Mouse (Mus musculus): ENCODE data around the gene Izumo3. TPM values are rescaled to one million over a fixed set of nuclear protein-coding genes. Genes with fewer than 3 reads are reported as not detected.
"Not testable (repeated sequence)": the region's sequence is repeated elsewhere in the genome, so short reads cannot be mapped to it uniquely, and the experiment has no call there.

Gene Izumo3
- not detected in 2 replicates for polyA plus RNA-seq (2016; fragmentation: Nextera tagmentation; extraction: Ambion mirVana)

DNA sequence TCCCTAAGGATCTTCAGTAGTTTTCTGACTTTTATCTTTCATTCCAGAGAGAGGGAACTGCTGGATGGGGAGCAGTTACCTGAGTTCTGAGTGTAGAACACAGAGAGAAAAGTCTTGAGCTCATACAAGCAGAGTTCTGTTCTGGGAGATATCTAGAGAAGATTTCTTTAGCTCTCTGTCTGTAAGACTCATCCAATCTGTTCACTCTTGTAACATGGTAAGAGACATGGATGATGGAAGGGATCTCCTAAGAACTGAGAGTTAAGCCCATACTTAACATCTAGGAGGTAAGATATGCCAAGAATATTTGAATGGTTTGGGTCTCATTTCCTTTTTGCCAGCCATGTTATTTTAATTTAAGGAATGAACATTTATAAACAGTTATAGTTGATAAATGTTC is at the start of gene Izumo3:
Gene Izumo3, minus strand, starts transcription at position 101 of the 400 bp plus-strand sequence.
- H3K9me3 ChIP-seq (replicated peaks), result no peaks in the 10 kb centered on the region
- no peaks in the 10 kb centered on the region for H3K36me3 ChIP-seq
- no peak within 1 kb of the TSS for H3K4me2 ChIP-seq
- no peak within 1 kb of the TSS for H3K27ac ChIP-seq
- ATAC-seq, result no peak
- no peak within 1 kb of the TSS for H3K4me3 ChIP-seq
- H3K9ac ChIP-seq, result no peak within 1 kb of the TSS
- H3K4me1 ChIP-seq, result no peaks in the 10 kb centered on the region
- H3K27me3 ChIP-seq (replicated peaks), result no peaks in the 10 kb centered on the region

DNA sequence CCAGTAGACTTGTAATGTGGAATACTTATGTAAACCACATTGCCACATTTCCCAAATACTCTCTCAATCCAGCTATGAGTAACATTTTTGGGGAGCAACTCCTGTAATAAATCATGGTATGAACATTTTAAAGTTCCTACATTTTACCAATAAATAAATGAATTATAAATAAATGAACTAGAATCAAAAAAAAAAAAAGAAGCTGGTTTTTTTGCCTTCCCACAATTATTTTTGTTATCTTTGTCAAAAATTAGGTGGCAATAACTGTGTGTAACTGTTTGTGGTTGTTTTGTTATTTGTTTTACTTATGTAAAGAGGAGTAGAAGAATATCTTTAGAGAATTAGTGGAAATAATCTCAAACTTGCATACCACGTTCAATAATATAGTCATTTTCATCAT is 44.6 kb upstream of the Izumo3 start, which contains the start of gene Gm12666:
Gene Gm12666, minus strand, starts transcription at position 101 of the 400 bp plus-strand sequence.
- not testable (repeated sequence) for H3K4me2 ChIP-seq; H3K27ac ChIP-seq; H3K9me3 ChIP-seq (replicated peaks); H3K9ac ChIP-seq; H3K36me3 ChIP-seq; H3K27me3 ChIP-seq (replicated peaks); ATAC-seq; H3K4me1 ChIP-seq; H3K4me3 ChIP-seq
- WGBS (ENCODE audit: insufficient replicate concordance), result 46% methylated on average over 1 of the region's 1 CpGs

DNA sequence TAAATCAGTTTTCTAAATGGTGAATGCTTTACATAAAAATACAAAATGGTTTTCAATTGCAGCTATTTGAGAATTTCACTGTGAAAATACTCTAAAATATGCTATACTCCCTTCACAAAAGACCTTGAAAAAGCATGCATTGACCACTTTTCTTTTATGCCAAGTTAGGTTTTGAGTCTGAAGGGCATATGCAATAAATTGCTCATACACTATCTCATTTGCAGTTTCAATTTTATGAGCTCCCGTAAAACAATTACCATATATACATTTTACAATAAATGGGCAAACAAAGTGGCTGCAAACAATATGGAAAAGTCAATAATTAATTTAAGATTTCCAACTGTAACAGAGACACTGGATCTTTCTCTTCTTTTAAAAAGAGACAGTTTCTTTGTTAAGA is 5.6 kb upstream of the Izumo3 start:
- ATAC-seq, result no peak
- 82% methylated on average over 1 of the region's 1 CpGs for WGBS (ENCODE audit: insufficient replicate concordance)
- Histone ChIP-seq H3K27ac (no peak overlapping the region), H3K9me3 (replicated peaks) (0 out of 2 replicates have a peak, but pooled peaks cover 5% of the 10 kb centered on the region), H3K36me3 (no peaks in the 10 kb centered on the region), H3K9ac (no peak overlapping the region), H3K4me2 (no peak overlapping the region), H3K27me3 (replicated peaks) (no peaks in the 10 kb centered on the region), H3K4me1 (no peaks in the 10 kb centered on the region), H3K4me3 (no peak overlapping the region)

DNA sequence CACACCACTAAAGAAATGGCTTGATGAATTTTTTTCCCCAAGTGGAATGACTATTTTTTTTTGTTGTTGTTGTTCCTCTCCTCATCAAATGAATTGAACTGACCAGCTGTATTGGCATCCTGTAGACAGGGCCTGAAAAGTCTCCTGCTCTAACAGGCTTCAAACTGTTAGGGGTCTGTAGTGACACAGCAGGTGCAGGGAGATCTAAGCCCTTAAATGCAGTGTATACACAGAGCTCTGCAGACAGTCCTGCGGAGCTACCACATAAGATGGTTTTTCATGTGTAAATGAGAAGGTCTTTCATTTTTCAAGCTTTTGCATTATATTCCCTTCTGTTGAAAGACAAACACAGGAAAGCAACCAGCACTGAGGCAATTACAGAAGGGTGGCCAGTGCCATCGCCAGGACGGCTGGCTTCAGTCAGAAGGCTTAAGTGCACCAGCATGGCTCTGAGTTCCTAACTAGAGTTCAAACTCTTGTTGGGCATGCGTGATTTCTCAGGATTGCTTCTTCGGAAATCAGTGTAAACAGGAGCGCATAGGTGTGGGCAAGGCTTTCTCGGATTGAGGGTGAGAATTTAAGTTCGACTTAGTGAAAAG is 35.5 kb downstream of the Izumo3 start:
- ATAC-seq, result no peak
- WGBS (ENCODE audit: insufficient replicate concordance), result 51% methylated on average over 8 of the region's 8 CpGs
- no peak overlapping the region for H3K9ac ChIP-seq
- H3K27ac ChIP-seq, result no peak overlapping the region
- no peaks in the 10 kb centered on the region for H3K4me1 ChIP-seq
- no peaks in the 10 kb centered on the region for H3K9me3 ChIP-seq (replicated peaks)
- H3K4me2 ChIP-seq, result no peak overlapping the region
- no peak overlapping the region for H3K4me3 ChIP-seq
- no peaks in the 10 kb centered on the region for H3K27me3 ChIP-seq (replicated peaks)
- H3K36me3 ChIP-seq, result no peaks in the 10 kb centered on the region

DNA sequence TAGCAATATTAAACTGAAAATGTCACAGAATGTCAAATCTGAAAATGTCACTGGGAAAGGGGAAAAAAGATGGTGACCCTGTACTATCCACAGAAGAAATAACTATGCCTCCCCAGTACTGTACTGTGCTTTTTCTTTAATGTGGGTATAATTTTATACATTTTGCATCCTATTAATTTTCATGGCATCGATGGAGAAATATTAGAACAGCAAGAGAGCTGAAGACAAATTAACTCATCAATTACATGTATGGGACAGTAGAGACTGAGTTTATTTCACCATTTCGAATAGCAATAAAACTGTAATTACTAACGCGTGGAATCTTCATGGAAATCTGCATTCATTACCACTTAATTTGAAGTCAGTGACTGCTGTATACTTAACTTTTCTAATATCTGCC is 49.6 kb downstream of the Izumo3 start:
- Histone ChIP-seq H3K4me2 (no peak overlapping the region), H3K9ac (no peak overlapping the region), H3K4me1 (no peaks in the 10 kb centered on the region), H3K4me3 (no peak overlapping the region), H3K9me3 (replicated peaks) (no peaks in the 10 kb centered on the region), H3K27me3 (replicated peaks) (no peaks in the 10 kb centered on the region), H3K27ac (no peak overlapping the region), H3K36me3 (no peaks in the 10 kb centered on the region)
- no peak for ATAC-seq
- 78% methylated on average over 4 of the region's 4 CpGs for WGBS (ENCODE audit: insufficient replicate concordance)

DNA sequence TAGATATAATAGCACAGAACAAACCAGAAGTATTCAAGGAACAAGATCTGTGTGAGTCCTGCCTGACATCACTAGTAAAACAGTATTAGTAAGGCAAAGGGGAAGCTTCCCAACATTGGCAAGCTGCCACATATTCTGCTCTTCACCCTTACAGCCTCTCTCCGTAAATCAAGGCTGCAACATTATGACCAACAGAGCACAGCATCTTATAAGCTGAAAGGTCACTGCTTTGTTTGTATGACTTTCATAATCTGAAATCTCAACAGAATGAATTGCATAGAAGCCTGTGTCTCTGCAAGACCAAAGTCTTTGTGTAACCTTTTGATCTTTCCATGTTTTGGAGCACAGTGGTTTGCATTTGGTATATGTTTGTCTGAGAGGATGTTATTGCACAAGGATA is 51.1 kb downstream of the Izumo3 start:
- Histone ChIP-seq H3K4me2 (no peak overlapping the region), H3K4me1 (no peaks in the 10 kb centered on the region), H3K27me3 (replicated peaks) (no peaks in the 10 kb centered on the region), H3K36me3 (no peaks in the 10 kb centered on the region), H3K27ac (no peak overlapping the region), H3K4me3 (no peak overlapping the region), H3K9ac (no peak overlapping the region), H3K9me3 (replicated peaks) (no peaks in the 10 kb centered on the region)
- WGBS (ENCODE audit: insufficient replicate concordance), result 69% methylated on average over 1 of the region's 1 CpGs
- no peak for ATAC-seq

Other genes with a start within 250 kb of the Izumo3 start
- not detected in 2 replicates for gene Gm12666, start 44.5 kb upstream of the Izumo3 start, polyA plus RNA-seq (2016; fragmentation: Nextera tagmentation; extraction: Ambion mirVana)